Mouse (Mus musculus) embryonic facial prominence, embryonic 11.5 days (tissue): ENCODE data around the gene Foxo3. TPM values are rescaled to one million over a fixed set of nuclear protein-coding genes. Genes with fewer than 3 reads are reported as not detected.
A peak's percentile ranks its signal among the peaks of the same experiment; 100 is the strongest.

Experiments used
- ATAC-seq: fragments of 200-750 bp; cut with Nextera tagmentation; replicated peaks from 2 replicates; pipeline ENCODE4 v1.8.0; 2017; ENCODE audit warnings: low read depth; ENCODE audit not compliant: insufficient number of reproducible peaks, low FRiP score, low TSS enrichment
- DNase-seq: peaks from one replicate; pipeline ENCODE4 v3.0.0-alpha.2; 2015; ENCODE audit warnings: low spot score
- H3K27ac ChIP-seq: fragments of 300-500 bp; sonication (generic); replicated peaks from 2 replicates; pipeline ENCODE4 v1.5.1; 2014; ENCODE audit warnings: mild to moderate bottlenecking, low read depth, low read length, control low read depth
- H3K27me3 ChIP-seq: fragments of 300-500 bp; sonication (generic); 2 replicates; pipeline ENCODE4 v1.6.1; 2014; ENCODE audit warnings: mild to moderate bottlenecking, low read length, moderate library complexity, mixed read lengths; ENCODE audit not compliant: control insufficient read depth, insufficient read depth
- H3K36me3 ChIP-seq: fragments of 300-500 bp; sonication (generic); replicated peaks from 2 replicates; pipeline ENCODE4 v1.6.1; 2014; ENCODE audit warnings: low read depth, mild to moderate bottlenecking, low read length, moderate library complexity, mixed read lengths; ENCODE audit not compliant: control insufficient read depth, insufficient read depth
- H3K4me1 ChIP-seq: fragments of 300-500 bp; sonication (generic); 2 replicates; pipeline ENCODE4 v1.6.1; 2014; ENCODE audit warnings: low read length, mixed read lengths; ENCODE audit not compliant: control insufficient read depth, insufficient read depth
- H3K4me2 ChIP-seq: fragments of 300-500 bp; sonication (generic); 2 replicates; pipeline ENCODE4 v1.6.1; 2014; ENCODE audit warnings: low read depth, mild to moderate bottlenecking, control low read depth, low read length, moderate library complexity
- H3K4me3 ChIP-seq: fragments of 300-500 bp; sonication (generic); 2 replicates; pipeline ENCODE4 v1.5.1; 2014; ENCODE audit warnings: low read depth, low read length, control low read depth
- H3K9ac ChIP-seq: fragments of 300-500 bp; sonication (generic); replicated peaks from 2 replicates; pipeline ENCODE4 v1.6.1; 2014; ENCODE audit warnings: mild to moderate bottlenecking, control low read depth, low read length
- H3K9me3 ChIP-seq: fragments of 300-500 bp; sonication (generic); replicated peaks from 2 replicates; pipeline ENCODE4 v1.6.1; 2016; ENCODE audit warnings: mild to moderate bottlenecking, low read length, inconsistent platforms, mixed read lengths; ENCODE audit not compliant: control insufficient read depth
- WGBS: fragments of 180-500 bp; shearing (Covaris S2); extraction: QIAGEN DNeasy Blood & Tissue Kit; methylation state at CpG from one replicate; pipeline ENCODE4 v1.1.7; 2014; 5-methylcytosine and 5-hydroxymethylcytosine counted together
- polyA plus RNA-seq: library from polyadenylated mRNA; unstranded; fragments of >200 nt; fragmentation: Nextera tagmentation; extraction: Ambion mirVana; gene quantifications from 2 replicates; pipeline ENCODE4 v1.2.1, GENCODE M21; 2014

Gene Foxo3
- polyA plus RNA-seq, 1 experiment from 2014 or later: 5.0 TPM

DNA sequence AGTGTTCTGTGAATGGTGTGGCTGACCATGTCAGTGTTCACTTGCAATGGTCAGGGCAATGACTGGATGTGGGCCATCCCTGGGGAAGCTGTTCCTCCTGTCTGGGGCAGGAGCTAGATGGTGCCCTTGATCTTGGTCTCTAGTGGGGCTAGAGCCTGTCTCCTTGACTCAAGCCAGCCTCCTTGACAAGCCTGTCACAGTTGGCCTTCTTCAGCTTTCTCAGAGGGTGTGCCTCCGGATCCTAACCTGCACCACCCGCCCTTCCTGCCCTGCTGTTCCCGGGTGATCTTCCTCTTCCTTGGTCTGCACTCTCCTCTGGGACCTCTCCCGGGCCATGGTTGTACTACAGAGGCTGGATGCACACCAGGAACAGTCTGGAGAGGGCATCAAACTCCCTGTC lies 24.2 kb upstream of the Foxo3 start:
- Histone ChIP-seq H3K27ac (no peak overlapping the region), H3K9me3 (no peaks in the 10 kb centered on the region), H3K9ac (no peak overlapping the region), H3K4me2 (no peak overlapping the region), H3K36me3 (no peaks in the 10 kb centered on the region), H3K4me1 (no peaks in the 10 kb centered on the region), H3K4me3 (no peak overlapping the region), H3K27me3 (no peaks in the 10 kb centered on the region)
- ATAC-seq (no peak), DNase-seq (no peak)
- 61% methylated on average over 4 of the region's 4 CpGs for WGBS

DNA sequence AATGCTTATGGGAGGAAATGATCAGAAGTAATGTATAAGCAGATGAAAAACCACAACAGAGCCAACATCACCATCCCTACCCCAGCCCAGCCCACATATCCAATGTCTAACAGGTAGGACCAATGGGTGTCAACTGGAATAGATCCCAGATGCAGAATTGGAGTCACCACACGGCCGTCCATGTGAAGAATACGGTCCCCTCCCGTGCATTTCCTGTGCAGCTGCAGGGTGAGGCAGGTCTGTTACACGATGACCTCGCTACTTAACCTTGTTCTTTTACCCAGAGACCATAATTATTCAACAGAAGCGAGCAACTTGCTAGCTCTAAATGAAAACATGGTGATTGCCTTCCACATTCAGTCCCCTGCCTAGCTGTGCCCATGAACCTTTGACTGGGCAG lies 23.4 kb upstream of the Foxo3 start:
- H3K4me2 ChIP-seq: no peak overlapping the region
- ATAC-seq (no peak), DNase-seq (no peak)
- no peaks in the 10 kb centered on the region for H3K36me3 ChIP-seq
- H3K27ac ChIP-seq: no peak overlapping the region
- no peak overlapping the region for H3K4me3 ChIP-seq
- H3K9ac ChIP-seq: no peak overlapping the region
- H3K4me1 ChIP-seq: no peaks in the 10 kb centered on the region
- WGBS: 29% methylated on average over 7 of the region's 7 CpGs
- no peaks in the 10 kb centered on the region for H3K9me3 ChIP-seq
- H3K27me3 ChIP-seq: no peaks in the 10 kb centered on the region

DNA sequence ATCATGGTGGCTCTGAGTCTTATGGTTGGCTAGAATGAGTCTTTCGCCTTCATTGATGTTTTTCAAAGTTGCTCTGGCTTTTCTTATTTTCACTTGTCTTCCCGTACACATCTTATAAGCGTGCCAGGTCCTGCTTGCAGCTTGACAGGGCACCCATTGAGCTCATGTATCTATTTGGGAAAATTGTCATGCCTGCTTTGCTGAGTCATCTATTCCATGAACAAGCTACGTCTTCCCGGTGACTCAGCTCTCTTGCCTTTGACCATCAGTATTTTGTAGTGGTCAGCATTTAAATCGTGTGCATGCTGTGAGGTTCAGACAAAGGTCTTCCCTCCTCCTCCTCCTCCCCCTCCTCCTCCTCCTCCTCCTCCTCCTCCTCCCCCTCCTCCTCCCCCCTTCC lies 22.9 kb upstream of the Foxo3 start:
- Histone ChIP-seq H3K4me2 (no peak overlapping the region), H3K9me3 (no peaks in the 10 kb centered on the region), H3K27ac (no peak overlapping the region), H3K4me3 (no peak overlapping the region), H3K36me3 (no peaks in the 10 kb centered on the region), H3K27me3 (no peaks in the 10 kb centered on the region), H3K9ac (no peak overlapping the region), H3K4me1 (no peaks in the 10 kb centered on the region)
- ATAC-seq (no peak), DNase-seq (no peak)
- WGBS: 85% methylated on average over 6 of the region's 6 CpGs

DNA sequence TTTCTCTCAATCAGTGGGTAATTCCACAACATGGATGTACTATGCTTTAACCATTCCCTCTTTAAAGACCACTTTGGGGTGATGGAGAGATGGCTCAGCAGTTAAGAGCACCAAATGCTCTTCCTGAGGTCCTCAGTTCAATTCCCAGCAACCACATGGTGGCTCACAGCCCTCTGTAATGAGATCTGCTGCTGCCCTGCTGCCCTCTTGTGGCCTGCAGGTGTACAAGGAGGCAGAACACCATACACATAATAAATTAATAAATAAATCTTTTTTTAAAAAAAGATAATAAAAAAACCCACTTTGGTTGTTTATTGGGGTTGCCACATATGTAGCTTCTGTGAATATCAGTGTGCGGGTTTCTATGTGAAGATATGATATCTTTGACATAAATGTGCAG lies 21.4 kb upstream of the Foxo3 start:
- H3K4me1 ChIP-seq: no peaks in the 10 kb centered on the region
- no peaks in the 10 kb centered on the region for H3K36me3 ChIP-seq
- no peak for DNase-seq
- H3K4me2 ChIP-seq: no peak overlapping the region
- H3K27ac ChIP-seq: no peak overlapping the region
- WGBS: 75% methylated on average over 1 of the region's 1 CpGs
- no peak overlapping the region for H3K9ac ChIP-seq
- H3K9me3 ChIP-seq: no peaks in the 10 kb centered on the region
- no peaks in the 10 kb centered on the region for H3K27me3 ChIP-seq
- no peak for ATAC-seq
- no peak overlapping the region for H3K4me3 ChIP-seq

DNA sequence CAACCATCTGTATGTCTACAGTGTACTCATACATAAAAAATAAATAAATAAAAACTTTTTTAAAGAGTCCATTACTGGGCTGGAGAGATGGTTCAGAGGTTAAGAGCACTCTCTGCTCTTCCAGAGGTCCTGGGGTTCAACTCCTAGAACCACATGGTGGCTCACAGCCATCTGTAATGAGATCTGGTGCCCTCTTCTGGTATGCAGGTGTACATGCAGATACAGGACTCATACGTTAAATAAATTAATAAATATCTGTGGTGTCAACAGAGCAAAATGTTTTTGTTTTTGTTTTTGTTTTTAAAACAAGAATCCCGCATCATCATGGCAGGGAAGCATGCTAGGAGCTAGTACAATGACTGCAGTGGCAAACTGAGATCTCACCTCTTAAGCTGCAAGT lies 20.6 kb upstream of the Foxo3 start:
- no peak overlapping the region for H3K9ac ChIP-seq
- 82% methylated on average over 2 of the region's 2 CpGs for WGBS

DNA sequence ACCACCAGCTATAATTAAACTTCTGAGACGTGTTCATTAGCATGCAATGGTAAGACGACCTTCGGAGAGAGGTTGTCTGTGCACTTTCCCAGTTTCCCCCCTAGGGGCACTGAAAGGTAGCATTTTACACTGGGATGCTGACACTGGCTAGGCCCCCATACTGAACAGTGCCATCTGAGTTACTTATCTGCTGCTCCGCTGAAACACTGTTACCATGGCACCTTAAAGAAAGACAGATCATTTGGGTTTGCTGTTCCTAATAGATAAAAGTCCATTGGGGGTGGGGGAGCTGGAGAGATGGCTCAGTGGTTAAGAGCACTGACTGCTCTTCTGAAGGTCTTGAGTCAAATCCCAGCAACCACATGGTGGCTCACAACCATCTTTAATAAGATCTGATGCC lies 20.0 kb upstream of the Foxo3 start:
- H3K27me3 ChIP-seq: no peaks in the 10 kb centered on the region
- no peak overlapping the region for H3K9ac ChIP-seq
- H3K36me3 ChIP-seq: no peaks in the 10 kb centered on the region
- no peaks in the 10 kb centered on the region for H3K9me3 ChIP-seq
- H3K4me1 ChIP-seq: no peaks in the 10 kb centered on the region
- no peak overlapping the region for H3K27ac ChIP-seq
- ATAC-seq: no peak
- H3K4me2 ChIP-seq: no peak overlapping the region
- DNase-seq: no peak
- 44% methylated on average over 4 of the region's 4 CpGs for WGBS
- no peak overlapping the region for H3K4me3 ChIP-seq

More for the DNA sequence above, 20.6 kb upstream of the Foxo3 start:
- ATAC-seq: no peak
- no peaks in the 10 kb centered on the region for H3K4me1 ChIP-seq
- no peaks in the 10 kb centered on the region for H3K27me3 ChIP-seq
- H3K4me2 ChIP-seq: no peak overlapping the region
- H3K9me3 ChIP-seq: no peaks in the 10 kb centered on the region
- DNase-seq: no peak
- no peaks in the 10 kb centered on the region for H3K36me3 ChIP-seq
- no peak overlapping the region for H3K4me3 ChIP-seq
- H3K27ac ChIP-seq: no peak overlapping the region

DNA sequence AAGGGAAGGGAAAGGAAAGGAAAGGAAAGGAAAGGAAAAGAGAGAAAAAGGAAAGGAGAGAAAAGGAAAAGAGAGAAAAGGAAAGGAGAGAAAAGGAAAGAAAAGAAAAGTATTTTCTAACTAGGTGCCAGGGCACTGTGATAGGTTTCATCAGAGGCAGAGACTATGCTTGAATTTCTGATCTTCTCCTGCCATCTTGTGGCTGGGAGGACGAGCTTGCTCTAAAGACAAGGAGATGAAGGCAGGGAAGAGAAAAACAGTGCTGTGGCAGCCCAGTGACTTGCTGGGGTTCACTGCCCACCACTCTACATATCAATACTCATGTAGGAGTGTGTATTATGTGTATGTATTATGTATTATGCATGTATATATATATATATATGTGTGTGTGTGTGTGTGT lies 18.5 kb upstream of the Foxo3 start:
- DNase-seq: peak; percentile 69
- ATAC-seq: no peak
- 0% methylated on average over 1 of the region's 1 CpGs for WGBS
- Histone ChIP-seq H3K9me3 (no peaks in the 10 kb centered on the region), H3K4me1 (no peaks in the 10 kb centered on the region), H3K36me3 (no peaks in the 10 kb centered on the region), H3K4me2 (no peak overlapping the region), H3K4me3 (no peak overlapping the region), H3K27me3 (no peaks in the 10 kb centered on the region), H3K9ac (no peak overlapping the region), H3K27ac (no peak overlapping the region)

DNA sequence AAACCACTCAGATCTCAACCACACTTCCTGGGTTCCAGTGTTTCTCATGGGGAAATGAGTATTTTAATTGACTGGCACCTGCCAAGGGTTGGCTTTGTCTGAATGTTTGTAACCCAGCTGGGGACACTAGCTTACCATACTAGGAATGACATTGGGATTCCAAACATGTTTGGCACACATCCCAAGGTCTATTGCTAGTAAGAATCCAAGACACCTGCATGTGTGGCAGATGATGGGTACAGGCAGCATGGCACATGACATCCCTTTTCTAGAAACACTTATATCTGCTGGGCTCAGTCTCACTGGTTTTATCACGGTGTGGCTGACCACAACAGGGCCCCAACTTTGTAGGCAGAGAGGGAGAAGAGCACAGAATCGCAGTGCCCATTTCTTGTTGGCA lies 17.8 kb upstream of the Foxo3 start:
- Histone ChIP-seq H3K9ac (no peak overlapping the region), H3K36me3 (no peaks in the 10 kb centered on the region), H3K27ac (no peak overlapping the region), H3K9me3 (no peaks in the 10 kb centered on the region), H3K4me3 (no peak overlapping the region), H3K27me3 (no peaks in the 10 kb centered on the region), H3K4me1 (no peaks in the 10 kb centered on the region), H3K4me2 (no peak overlapping the region)
- no peak for DNase-seq
- ATAC-seq: no peak
- 66% methylated on average over 2 of the region's 2 CpGs for WGBS

DNA sequence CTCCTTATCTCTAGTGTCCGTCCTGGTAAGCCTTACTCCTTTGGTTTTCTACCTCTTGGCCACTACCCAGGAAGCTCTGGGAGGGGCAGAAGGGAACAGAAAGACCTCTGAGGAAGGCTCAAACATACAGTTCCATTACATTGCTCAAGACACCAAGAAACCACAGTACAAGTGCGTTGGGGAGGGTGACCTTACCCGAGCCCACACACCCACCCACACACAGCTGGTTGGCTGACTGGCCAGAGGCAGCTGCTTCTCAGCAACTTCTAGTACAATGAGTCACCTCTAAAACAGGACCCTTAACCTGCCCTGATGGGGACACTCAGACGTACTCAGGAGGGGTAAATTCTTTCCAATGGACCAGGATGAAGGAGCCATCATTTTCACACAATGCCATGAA lies 17.3 kb upstream of the Foxo3 start:
- WGBS: 68% methylated on average over 4 of the region's 4 CpGs
- no peak for ATAC-seq
- DNase-seq: no peak
- Histone ChIP-seq H3K4me1 (no peaks in the 10 kb centered on the region), H3K27me3 (no peaks in the 10 kb centered on the region), H3K36me3 (no peaks in the 10 kb centered on the region), H3K27ac (no peak overlapping the region), H3K4me3 (no peak overlapping the region), H3K4me2 (no peak overlapping the region), H3K9ac (no peak overlapping the region), H3K9me3 (no peaks in the 10 kb centered on the region)
